Mouse (Mus musculus): ENCODE results near the gene Cdkn2aip. TPM values are rescaled to one million over a fixed set of nuclear protein-coding genes. Genes with fewer than 3 reads are reported as not detected.
A peak's percentile ranks its signal among the peaks of the same experiment; 100 is the strongest.

Cdkn2aip gene
- polyA plus RNA-seq, 1 experiment from 2014 or later = 21.0 TPM

DNA sequence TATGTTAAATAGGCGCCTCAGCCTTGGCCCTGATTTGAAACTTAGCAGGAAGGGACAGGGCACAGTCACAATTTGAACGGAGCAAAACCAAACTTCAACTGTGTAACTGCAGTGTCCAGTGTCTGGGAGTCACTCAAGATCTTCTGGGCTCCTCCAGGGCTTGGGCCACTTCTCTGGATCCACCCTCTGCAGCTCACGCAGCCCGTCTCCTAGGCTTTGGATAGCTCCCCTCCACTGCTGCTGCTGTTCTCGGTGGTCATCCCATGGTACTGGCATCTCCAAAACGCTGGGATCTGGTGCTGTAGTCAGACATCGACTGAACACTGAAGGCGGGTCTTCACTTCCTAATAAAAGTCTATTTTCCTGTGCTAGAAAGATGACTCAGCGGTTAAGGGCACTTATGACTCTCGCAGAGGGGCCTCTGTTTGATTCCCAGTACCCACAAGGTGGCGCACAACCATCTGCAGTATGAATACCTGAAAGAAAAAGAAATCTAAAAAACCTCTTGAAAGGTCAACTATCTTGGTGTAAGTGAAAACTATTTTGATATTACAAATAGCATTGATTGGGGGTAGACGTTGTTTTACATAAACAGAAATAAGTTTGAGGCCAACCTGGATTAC is 23.9 kb downstream of the Cdkn2aip start:
- Histone ChIP-seq H3K9me3 (ENCODE audit: control insufficient read depth, low read length) (no peaks in the 10 kb centered on the region), H3K4me2 (ENCODE audit: low read depth, low read length) (no peak overlapping the region)
- WGBS = 64% methylated on average over 12 of the region's 12 CpGs

DNA sequence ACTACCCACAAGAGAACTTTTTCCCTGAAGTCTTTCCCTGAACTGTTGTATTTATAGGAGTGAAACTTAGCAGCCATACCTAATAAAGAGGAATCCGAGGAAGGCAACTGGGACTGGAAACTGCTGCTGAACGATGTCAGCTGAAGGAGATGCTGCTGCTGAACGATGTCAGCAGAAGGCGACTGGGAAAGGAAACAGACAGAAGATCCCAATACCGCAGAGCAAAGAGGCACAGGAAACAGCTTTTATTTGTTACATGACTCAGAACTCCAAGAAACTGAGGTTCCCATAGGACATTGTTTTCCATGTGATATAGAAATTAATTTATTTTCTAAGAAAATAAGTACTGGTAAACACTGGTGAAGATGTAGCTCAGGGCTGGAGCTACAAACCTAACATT is 29.3 kb downstream of the Cdkn2aip start:
- Histone ChIP-seq H3K4me3 (ENCODE audit: low read length) (no peak overlapping the region), H3K27me3 (replicated peaks; ENCODE audit: control insufficient read depth, insufficient read depth, low read length) (no peaks in the 10 kb centered on the region), H3K27ac (ENCODE audit: low read length) (no peak overlapping the region), H3K36me3 (ENCODE audit: control insufficient read depth, insufficient read depth, low read length) (peaks cover 2% of the 10 kb centered on the region; the same call in 1 of the 2 replicates), H3K9me3 (ENCODE audit: control insufficient read depth, low read length) (no peaks in the 10 kb centered on the region), H3K4me2 (ENCODE audit: low read depth, low read length) (no peak overlapping the region), H3K4me1 (ENCODE audit: control insufficient read depth, insufficient read depth, low read length) (no peaks in the 10 kb centered on the region), H3K9ac (ENCODE audit: low read depth, low read length) (no peak overlapping the region)
- no peak for ATAC-seq
- 71% methylated on average over 5 of the region's 5 CpGs for WGBS

More for the DNA sequence above, 23.9 kb downstream of the Cdkn2aip start:
- H3K9ac ChIP-seq (ENCODE audit: low read depth, low read length) = no peak overlapping the region
- H3K27me3 ChIP-seq (replicated peaks; ENCODE audit: control insufficient read depth, insufficient read depth, low read length) = no peaks in the 10 kb centered on the region
- no peaks in the 10 kb centered on the region for H3K4me1 ChIP-seq (ENCODE audit: control insufficient read depth, insufficient read depth, low read length)
- no peaks in the 10 kb centered on the region for H3K36me3 ChIP-seq (ENCODE audit: control insufficient read depth, insufficient read depth, low read length)
- no peak overlapping the region for H3K4me3 ChIP-seq (ENCODE audit: low read length)
- H3K27ac ChIP-seq (ENCODE audit: low read length) = no peak overlapping the region
- ATAC-seq = no peak

DNA sequence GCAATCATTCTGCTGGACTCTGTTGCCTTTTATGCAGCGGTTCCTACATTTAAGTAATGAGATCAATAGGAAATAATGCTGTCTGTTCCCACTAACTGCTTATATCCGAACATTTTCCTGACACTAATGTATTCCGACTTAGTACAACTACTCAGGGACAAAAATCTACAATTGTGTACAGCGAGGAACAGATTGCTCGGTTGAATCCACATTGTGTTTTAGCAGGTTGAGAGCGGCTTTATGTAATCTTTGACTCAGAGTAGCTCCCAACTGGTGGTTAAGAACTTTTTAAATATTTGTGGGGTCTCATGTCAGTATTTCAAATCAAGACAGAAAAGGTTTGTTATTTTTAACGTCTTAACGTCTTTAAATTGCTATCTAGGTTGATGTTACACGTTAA is 29.7 kb downstream of the Cdkn2aip start:
- Histone ChIP-seq H3K27ac (ENCODE audit: low read length) (no peak overlapping the region), H3K4me2 (ENCODE audit: low read depth, low read length) (no peak overlapping the region), H3K27me3 (replicated peaks; ENCODE audit: control insufficient read depth, insufficient read depth, low read length) (no peaks in the 10 kb centered on the region), H3K9me3 (ENCODE audit: control insufficient read depth, low read length) (no peaks in the 10 kb centered on the region), H3K4me1 (ENCODE audit: control insufficient read depth, insufficient read depth, low read length) (no peaks in the 10 kb centered on the region), H3K4me3 (ENCODE audit: low read length) (no peak overlapping the region), H3K9ac (ENCODE audit: low read depth, low read length) (no peak overlapping the region), H3K36me3 (ENCODE audit: control insufficient read depth, insufficient read depth, low read length) (peaks cover 3% of the 10 kb centered on the region; the same call in 1 of the 2 replicates)
- ATAC-seq = no peak
- 78% methylated on average over 9 of the region's 9 CpGs for WGBS

DNA sequence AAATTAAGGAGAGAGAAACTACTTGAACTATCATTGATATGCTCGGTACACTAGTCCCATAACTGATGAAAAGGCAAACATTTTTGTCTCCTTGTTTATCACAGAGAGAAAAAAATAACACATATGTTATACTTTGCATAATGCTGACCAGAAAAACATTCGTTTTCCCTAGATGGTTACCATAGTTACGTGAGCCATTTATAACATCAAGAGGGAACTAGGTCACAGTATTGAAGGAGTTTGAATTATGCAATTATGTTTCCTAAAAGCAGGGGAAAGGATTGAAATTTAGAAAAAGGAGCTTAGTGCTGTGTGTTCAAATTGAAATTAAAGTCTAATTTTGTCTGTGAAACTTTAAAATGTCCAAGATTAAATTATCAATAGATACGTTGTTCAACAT is 33.4 kb downstream of the Cdkn2aip start:
- Histone ChIP-seq H3K4me3 (ENCODE audit: low read length) (no peak overlapping the region), H3K4me2 (ENCODE audit: low read depth, low read length) (no peak overlapping the region), H3K36me3 (ENCODE audit: control insufficient read depth, insufficient read depth, low read length) (peaks cover 3% of the 10 kb centered on the region; the same call in 1 of the 2 replicates), H3K4me1 (ENCODE audit: control insufficient read depth, insufficient read depth, low read length) (peaks cover 6% of the 10 kb centered on the region), H3K9ac (ENCODE audit: low read depth, low read length) (no peak overlapping the region), H3K9me3 (ENCODE audit: control insufficient read depth, low read length) (no peaks in the 10 kb centered on the region), H3K27ac (ENCODE audit: low read length) (no peak overlapping the region), H3K27me3 (replicated peaks; ENCODE audit: control insufficient read depth, insufficient read depth, low read length) (no peaks in the 10 kb centered on the region)
- ATAC-seq = no peak
- 86% methylated on average over 4 of the region's 4 CpGs for WGBS

DNA sequence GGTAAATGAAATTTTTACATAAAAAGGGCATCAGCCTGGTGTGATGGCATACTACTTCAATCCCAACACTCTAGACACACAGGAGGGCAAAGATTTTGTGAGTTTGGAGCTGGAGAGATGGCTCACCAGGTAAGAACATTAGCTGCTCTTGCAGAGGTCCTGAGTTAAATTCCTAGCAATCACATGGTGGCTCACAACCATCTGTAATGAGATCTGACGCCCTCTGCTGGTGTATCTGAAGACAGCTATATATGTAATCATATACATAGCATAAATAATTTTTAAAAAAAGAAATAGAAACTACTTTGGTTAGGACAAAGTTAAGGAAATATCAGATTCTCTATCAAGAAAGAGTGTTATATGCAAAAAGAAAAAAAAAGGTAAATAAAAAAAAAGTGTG is 34.1 kb downstream of the Cdkn2aip start:
- WGBS = 74% methylated on average over 1 of the region's 1 CpGs
- H3K27ac ChIP-seq (ENCODE audit: low read length) = no peak overlapping the region
- no peaks in the 10 kb centered on the region for H3K27me3 ChIP-seq (replicated peaks; ENCODE audit: control insufficient read depth, insufficient read depth, low read length)
- H3K4me2 ChIP-seq (ENCODE audit: low read depth, low read length) = no peak overlapping the region
- H3K36me3 ChIP-seq (ENCODE audit: control insufficient read depth, insufficient read depth, low read length) = peaks cover 3% of the 10 kb centered on the region; the same call in 1 of the 2 replicates
- H3K9me3 ChIP-seq (ENCODE audit: control insufficient read depth, low read length) = no peaks in the 10 kb centered on the region
- H3K9ac ChIP-seq (ENCODE audit: low read depth, low read length) = no peak overlapping the region
- no peak for ATAC-seq
- no peak overlapping the region for H3K4me3 ChIP-seq (ENCODE audit: low read length)
- H3K4me1 ChIP-seq (ENCODE audit: control insufficient read depth, insufficient read depth, low read length) = peaks cover 6% of the 10 kb centered on the region

DNA sequence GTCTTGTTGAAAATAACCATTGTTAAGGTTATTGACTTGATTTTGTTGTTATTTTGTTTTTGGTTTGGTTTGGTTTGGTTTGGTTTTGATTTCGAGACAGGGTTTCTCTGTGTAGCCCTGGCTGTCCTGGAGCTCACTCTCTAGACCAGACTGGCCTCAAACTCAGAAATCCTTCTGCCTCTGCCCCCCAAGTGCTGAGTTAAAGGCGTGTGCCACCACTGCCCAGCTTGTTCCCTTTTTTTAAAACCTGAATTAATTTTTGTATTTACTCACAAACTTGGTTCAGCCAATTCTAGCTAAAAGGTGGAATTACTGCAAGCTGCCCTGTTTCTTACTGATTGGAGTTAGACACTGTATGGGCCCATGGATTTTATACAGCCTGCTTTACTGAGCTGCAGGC is 37.1 kb downstream of the Cdkn2aip start:
- no peak overlapping the region for H3K9ac ChIP-seq (ENCODE audit: low read depth, low read length)
- ATAC-seq = no peak
- peak overlapping the region; percentile 80 for H3K4me2 ChIP-seq (ENCODE audit: low read depth, low read length)
- H3K9me3 ChIP-seq (ENCODE audit: control insufficient read depth, low read length) = no peaks in the 10 kb centered on the region
- no peaks in the 10 kb centered on the region for H3K27me3 ChIP-seq (replicated peaks; ENCODE audit: control insufficient read depth, insufficient read depth, low read length)
- WGBS = 71% methylated on average over 2 of the region's 2 CpGs
- peaks cover 3% of the 10 kb centered on the region; the same call in 1 of the 2 replicates for H3K36me3 ChIP-seq (ENCODE audit: control insufficient read depth, insufficient read depth, low read length)
- no peak overlapping the region for H3K27ac ChIP-seq (ENCODE audit: low read length)
- peak overlapping the region; percentile 93 for H3K4me3 ChIP-seq (ENCODE audit: low read length)
- peaks cover 6% of the 10 kb centered on the region for H3K4me1 ChIP-seq (ENCODE audit: control insufficient read depth, insufficient read depth, low read length)

DNA sequence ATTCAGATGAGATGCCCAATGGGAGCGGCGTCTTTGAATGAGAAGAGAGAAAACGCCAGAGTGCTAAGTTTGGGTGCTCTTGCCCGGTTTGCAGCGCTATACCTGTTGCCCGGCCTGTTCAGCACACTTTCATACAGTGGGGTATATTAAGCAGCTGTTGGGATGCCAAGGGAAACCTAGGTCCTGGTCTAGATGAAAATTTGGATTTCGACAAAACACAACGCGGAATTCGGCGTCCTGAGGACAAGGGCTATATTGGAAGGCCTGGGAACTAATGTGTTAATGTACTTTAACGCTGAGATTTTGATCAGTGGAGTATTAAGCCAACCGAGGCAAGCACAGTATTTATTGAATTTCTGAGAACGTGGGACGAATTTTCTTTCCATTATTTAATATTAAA is 37.5 kb downstream of the Cdkn2aip start:
- Histone ChIP-seq H3K4me3 (ENCODE audit: low read length) (peak overlapping the region; percentile 93), H3K4me2 (ENCODE audit: low read depth, low read length) (peak overlapping the region; percentile 80), H3K36me3 (ENCODE audit: control insufficient read depth, insufficient read depth, low read length) (peaks cover 3% of the 10 kb centered on the region; the same call in 1 of the 2 replicates), H3K27me3 (replicated peaks; ENCODE audit: control insufficient read depth, insufficient read depth, low read length) (no peaks in the 10 kb centered on the region), H3K9me3 (ENCODE audit: control insufficient read depth, low read length) (no peaks in the 10 kb centered on the region), H3K9ac (ENCODE audit: low read depth, low read length) (peak overlapping the region; percentile 95), H3K27ac (ENCODE audit: low read length) (peak overlapping the region; percentile 51), H3K4me1 (ENCODE audit: control insufficient read depth, insufficient read depth, low read length) (peaks cover 6% of the 10 kb centered on the region)
- 2% methylated on average over 15 of the region's 15 CpGs for WGBS
- ATAC-seq = no peak

DNA sequence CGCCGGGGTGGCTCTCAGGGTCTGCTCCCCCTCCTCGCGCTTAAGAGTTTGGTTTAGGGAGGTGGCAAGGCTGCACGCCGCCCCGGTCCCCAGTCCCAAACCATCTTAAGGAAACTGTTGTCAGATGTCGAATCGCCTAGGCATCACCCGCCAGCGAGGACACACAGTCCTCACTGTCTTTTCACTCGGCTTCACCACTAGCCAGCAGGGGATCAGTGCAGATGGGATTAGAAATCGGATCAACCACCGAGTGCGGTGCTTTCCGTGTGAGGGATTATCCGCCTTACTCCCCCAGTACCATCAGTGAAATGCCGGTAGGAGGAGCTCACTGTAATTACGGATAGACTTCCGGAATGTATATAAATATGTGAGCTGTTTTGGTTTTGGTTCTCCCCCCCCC is 37.9 kb downstream of the Cdkn2aip start:
- Histone ChIP-seq H3K9ac (ENCODE audit: low read depth, low read length) (peak overlapping the region; percentile 95), H3K4me3 (ENCODE audit: low read length) (peak overlapping the region; percentile 93), H3K36me3 (ENCODE audit: control insufficient read depth, insufficient read depth, low read length) (peaks cover 3% of the 10 kb centered on the region; the same call in 1 of the 2 replicates), H3K27me3 (replicated peaks; ENCODE audit: control insufficient read depth, insufficient read depth, low read length) (no peaks in the 10 kb centered on the region), H3K4me2 (ENCODE audit: low read depth, low read length) (peak overlapping the region; percentile 80), H3K4me1 (ENCODE audit: control insufficient read depth, insufficient read depth, low read length) (peaks cover 6% of the 10 kb centered on the region), H3K9me3 (ENCODE audit: control insufficient read depth, low read length) (no peaks in the 10 kb centered on the region), H3K27ac (ENCODE audit: low read length) (peak overlapping the region; percentile 99)
- peak; percentile 4; the same call in 1 of the 2 replicates for ATAC-seq
- WGBS = under 1% methylated on average over 20 of the region's 20 CpGs

DNA sequence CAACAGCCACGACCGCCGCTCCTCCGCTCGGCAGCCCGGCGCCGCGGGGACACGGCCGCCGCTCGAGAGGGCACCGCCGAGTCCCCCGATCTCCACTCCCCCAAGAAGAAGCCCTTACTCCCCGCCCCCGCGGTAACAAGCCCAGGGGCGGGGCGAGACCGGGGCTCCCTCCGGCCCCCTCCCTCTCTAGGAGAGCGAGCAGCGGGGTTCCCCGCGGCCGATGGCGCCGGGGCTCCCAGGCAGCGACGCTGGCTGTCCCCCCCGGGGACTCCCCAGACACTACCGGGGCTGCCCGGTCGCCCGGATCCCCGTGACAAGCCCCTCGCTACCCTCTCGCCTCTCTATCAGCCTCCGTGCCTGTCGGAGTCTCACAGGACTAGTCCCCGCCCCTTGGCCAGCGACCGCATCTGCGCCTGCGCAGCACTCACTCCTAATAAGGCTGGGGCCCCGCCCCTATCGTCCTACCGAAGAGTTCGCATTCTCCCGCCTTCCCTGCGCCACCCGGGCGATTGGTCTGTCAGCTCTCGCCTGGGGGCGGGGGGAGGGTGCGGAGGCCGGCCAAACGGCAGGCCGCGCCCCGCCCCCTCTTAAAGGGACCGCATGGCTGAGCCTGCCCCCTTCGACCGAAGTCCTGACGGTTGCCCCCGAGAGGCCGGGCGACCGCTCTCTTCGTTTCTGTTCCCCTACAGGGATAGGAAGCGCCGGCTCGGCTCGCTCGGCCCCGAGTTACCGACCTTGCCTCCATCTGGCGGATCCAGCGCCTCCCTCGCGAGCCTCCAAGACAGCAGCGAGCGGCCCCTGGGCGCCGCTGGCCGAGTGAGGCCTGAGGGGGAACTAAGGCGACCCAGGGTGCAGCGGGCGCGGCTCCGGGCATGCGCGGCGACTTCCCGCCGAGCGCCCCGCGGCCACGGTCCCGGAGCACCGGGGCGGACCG is 38.7 kb downstream of the Cdkn2aip start, which contains the start of gene Ing2:
TSS of gene Ing2 (minus strand) at position 780 of the 934 bp plus-strand sequence.
- peak within 1 kb of the TSS; percentile 99 for H3K27ac ChIP-seq (ENCODE audit: low read length)
- H3K4me3 ChIP-seq (ENCODE audit: low read length) = peak within 1 kb of the TSS; percentile 93
- no peaks in the 10 kb centered on the region for H3K27me3 ChIP-seq (replicated peaks; ENCODE audit: control insufficient read depth, insufficient read depth, low read length)
- H3K4me2 ChIP-seq (ENCODE audit: low read depth, low read length) = peak within 1 kb of the TSS; percentile 80
- H3K9me3 ChIP-seq (ENCODE audit: control insufficient read depth, low read length) = no peaks in the 10 kb centered on the region
- peaks cover 3% of the 10 kb centered on the region; the same call in 1 of the 2 replicates for H3K36me3 ChIP-seq (ENCODE audit: control insufficient read depth, insufficient read depth, low read length)
- peak within 1 kb of the TSS; percentile 97 for H3K9ac ChIP-seq (ENCODE audit: low read depth, low read length)
- WGBS = under 1% methylated on average over 86 of the region's 106 CpGs
- ATAC-seq = peak; percentile 91
- H3K4me1 ChIP-seq (ENCODE audit: control insufficient read depth, insufficient read depth, low read length) = peaks cover 6% of the 10 kb centered on the region

Measured in intestine, embryonic 16.5 days (tissue).